Mouse (Mus musculus) hindbrain, postnatal 0 days (tissue): ENCODE data around the gene Radil. TPM values are rescaled to one million over a fixed set of nuclear protein-coding genes. Genes with fewer than 3 reads are reported as not detected.

Experiments
- ATAC-seq: fragments of 200-750 bp; cut with Nextera tagmentation; 2 replicates; pipeline ENCODE4 v1.8.0; 2017; ENCODE audit warnings: mild to moderate bottlenecking, moderate TSS enrichment, moderate library complexity
- DNase-seq: peaks from one replicate; pipeline ENCODE4 v3.0.0-alpha.2; 2015; ENCODE audit warnings: low spot score
- H3K27ac ChIP-seq: fragments of 300-500 bp; sonication (generic); 2 replicates; pipeline ENCODE4 v1.5.1; 2014; ENCODE audit warnings: mild to moderate bottlenecking
- H3K27me3 ChIP-seq: fragments of 300-500 bp; sonication (generic); 2 replicates; pipeline ENCODE4 v1.6.1; 2014; ENCODE audit warnings: low read length, mixed read lengths; ENCODE audit not compliant: insufficient read depth
- H3K36me3 ChIP-seq: fragments of 300-500 bp; sonication (generic); 2 replicates; pipeline ENCODE4 v1.6.1; 2014; ENCODE audit warnings: low read length, mixed read lengths; ENCODE audit not compliant: insufficient read depth
- H3K4me1 ChIP-seq: fragments of 300-500 bp; sonication (generic); 2 replicates; pipeline ENCODE4 v1.6.1; 2014; ENCODE audit warnings: antibody characterized with exemption, low read length, mixed read lengths; ENCODE audit not compliant: insufficient read depth
- H3K4me2 ChIP-seq: fragments of 300-500 bp; sonication (generic); 2 replicates; pipeline ENCODE4 v1.6.1; 2014; ENCODE audit warnings: low read depth, mild to moderate bottlenecking, low read length, moderate library complexity, mixed read lengths
- H3K4me3 ChIP-seq: fragments of 300-500 bp; sonication (generic); 2 replicates; pipeline ENCODE4 v1.5.1; 2014; ENCODE audit warnings: low read length
- H3K9ac ChIP-seq: fragments of 300-500 bp; sonication (generic); replicated peaks from 2 replicates; pipeline ENCODE4 v1.6.1; 2014; ENCODE audit warnings: mild to moderate bottlenecking, low read length, moderate library complexity, mixed read lengths
- H3K9me3 ChIP-seq: fragments of 300-500 bp; sonication (generic); 2 replicates; pipeline ENCODE4 v1.6.1; 2016; ENCODE audit warnings: low read length, mixed read lengths
- CTCF ChIP-seq: IDR thresholded peaks from 2 replicates; pipeline ENCODE4 v1.5.1; 2016; ENCODE audit warnings: antibody characterized with exemption, control low read depth, low read depth
- WGBS: fragments of 180-500 bp; shearing (Covaris S2); extraction: QIAGEN DNeasy Blood & Tissue Kit; methylation state at CpG from one replicate; pipeline ENCODE4 v1.1.7; 2014; 5-methylcytosine and 5-hydroxymethylcytosine counted together
- polyA plus RNA-seq: library from polyadenylated mRNA; unstranded; fragments of >200 nt; fragmentation: Nextera tagmentation; extraction: Ambion mirVana; gene quantifications from 2 replicates; pipeline ENCODE4 v1.2.1, GENCODE M21; 2015
- total RNA-seq: library from RNA; depleted of rRNA; stranded (reverse); fragments of >200 nt; gene quantifications from 2 replicates; pipeline ENCODE4 v1.2.3, GENCODE M21; 2014

Gene Radil
- total and polyA plus RNA-seq, 2 experiments from 2014 or later: 11.9 to 17.7 TPM

DNA sequence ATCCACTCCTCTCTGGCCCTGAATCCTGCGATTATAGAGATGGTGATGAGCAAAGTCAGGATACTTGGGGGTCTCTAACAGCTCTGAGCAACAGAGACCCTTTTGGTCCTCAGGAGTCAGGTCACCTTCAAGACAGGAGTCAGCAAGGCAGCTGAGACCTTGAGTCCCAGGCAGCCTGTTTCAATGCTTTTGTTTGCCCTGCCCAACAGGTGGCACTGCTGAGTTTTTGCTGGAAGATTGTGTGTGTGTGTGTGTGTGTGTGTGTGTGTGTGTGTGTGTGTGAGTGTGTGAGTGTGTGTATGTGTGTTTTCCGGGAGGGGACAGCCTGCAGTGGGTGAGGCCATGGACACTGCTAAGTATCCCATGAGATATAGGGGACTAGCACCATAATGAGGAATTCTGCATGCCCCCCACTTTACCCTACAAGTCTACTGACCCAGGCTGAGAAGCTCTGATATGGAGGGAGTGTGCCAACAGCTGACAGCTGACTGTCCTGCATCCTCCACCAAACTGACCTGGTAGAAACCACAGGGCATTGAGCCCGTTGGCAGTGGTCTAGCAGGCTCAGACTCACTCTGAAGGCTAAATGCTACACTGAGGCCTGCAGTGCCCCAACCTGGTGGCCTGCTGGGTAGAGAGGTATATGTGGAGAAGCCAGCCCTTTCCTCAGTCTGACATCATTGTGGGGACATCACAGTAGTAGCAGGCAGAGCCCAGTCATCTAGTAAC is 45.0 kb downstream of the Radil start:
- DNase-seq (no peak), ATAC-seq (no peak)
- Histone ChIP-seq H3K4me2 (no peak overlapping the region), H3K27me3 (no peaks in the 10 kb centered on the region), H3K4me3 (no peak overlapping the region), H3K9me3 (no peaks in the 10 kb centered on the region), H3K36me3 (0 out of 2 replicates have a peak, but pooled peaks cover 3% of the 10 kb centered on the region), H3K27ac (no peak overlapping the region), H3K4me1 (peaks cover 14% of the 10 kb centered on the region), H3K9ac (no peak overlapping the region)
- 79% methylated on average over 3 of the region's 3 CpGs for WGBS
- TF ChIP-seq CTCF: peak; percentile 57

DNA sequence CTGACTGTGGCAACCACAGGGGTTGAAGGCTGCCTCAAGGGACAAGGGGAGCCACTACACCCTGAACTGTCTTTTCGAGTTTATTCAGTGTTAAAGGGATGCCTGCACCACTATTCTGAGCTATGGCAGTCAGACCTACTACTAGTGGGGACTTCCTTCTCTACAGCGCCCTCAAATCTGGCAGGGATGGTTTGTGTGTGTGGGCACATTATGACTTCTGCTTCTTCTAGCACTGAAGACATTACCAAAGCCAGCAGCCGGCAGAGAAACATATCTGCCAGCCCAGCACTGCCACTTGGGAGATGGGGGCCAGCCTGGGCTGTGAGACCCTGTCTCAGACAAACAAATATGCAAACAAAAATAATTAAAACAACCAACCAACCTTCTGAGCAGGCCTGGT is 46.7 kb downstream of the Radil start:
- no peak for TF ChIP-seq CTCF
- H3K27me3 ChIP-seq: no peaks in the 10 kb centered on the region
- WGBS: 68% methylated on average over 3 of the region's 3 CpGs

DNA sequence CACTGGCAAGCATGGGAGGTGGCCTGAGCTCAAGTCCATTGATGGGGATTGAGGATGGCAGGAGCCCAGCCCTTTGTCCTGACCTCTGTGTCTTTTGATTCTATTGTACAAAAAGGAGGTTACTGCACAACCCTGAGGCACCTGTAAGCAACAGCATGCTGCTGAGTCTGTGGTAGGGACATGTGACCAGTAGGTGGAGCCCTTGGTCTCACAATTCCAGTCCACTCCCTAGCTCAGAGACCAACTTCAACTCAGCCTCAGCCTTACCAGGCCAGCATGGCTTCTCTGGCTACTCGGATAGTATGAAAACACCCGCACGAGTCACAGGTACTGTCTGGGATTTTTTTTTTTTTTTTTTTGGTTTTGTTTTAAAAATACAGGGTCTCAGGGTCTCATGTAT is 48.5 kb downstream of the Radil start:
- no peak overlapping the region for H3K4me3 ChIP-seq
- H3K4me2 ChIP-seq: no peak overlapping the region
- 0% methylated on average over 3 of the region's 3 CpGs for WGBS
- H3K36me3 ChIP-seq: 0 out of 2 replicates have a peak, but pooled peaks cover 3% of the 10 kb centered on the region
- peak; percentile 94 for DNase-seq
- peak; percentile 95 for TF ChIP-seq CTCF
- no peaks in the 10 kb centered on the region for H3K27me3 ChIP-seq
- H3K9me3 ChIP-seq: no peaks in the 10 kb centered on the region
- H3K27ac ChIP-seq: no peak overlapping the region
- peak; percentile 94 for ATAC-seq
- H3K9ac ChIP-seq: no peak overlapping the region
- no peaks in the 10 kb centered on the region; the same call in 1 of the 2 replicates for H3K4me1 ChIP-seq

More for the DNA sequence above, 46.7 kb downstream of the Radil start:
- Histone ChIP-seq H3K9ac (no peak overlapping the region), H3K36me3 (0 out of 2 replicates have a peak, but pooled peaks cover 3% of the 10 kb centered on the region), H3K27ac (no peak overlapping the region), H3K4me1 (peaks cover 4% of the 10 kb centered on the region), H3K9me3 (no peaks in the 10 kb centered on the region), H3K4me3 (no peak overlapping the region), H3K4me2 (no peak overlapping the region)
- no peak for DNase-seq
- ATAC-seq: no peak

DNA sequence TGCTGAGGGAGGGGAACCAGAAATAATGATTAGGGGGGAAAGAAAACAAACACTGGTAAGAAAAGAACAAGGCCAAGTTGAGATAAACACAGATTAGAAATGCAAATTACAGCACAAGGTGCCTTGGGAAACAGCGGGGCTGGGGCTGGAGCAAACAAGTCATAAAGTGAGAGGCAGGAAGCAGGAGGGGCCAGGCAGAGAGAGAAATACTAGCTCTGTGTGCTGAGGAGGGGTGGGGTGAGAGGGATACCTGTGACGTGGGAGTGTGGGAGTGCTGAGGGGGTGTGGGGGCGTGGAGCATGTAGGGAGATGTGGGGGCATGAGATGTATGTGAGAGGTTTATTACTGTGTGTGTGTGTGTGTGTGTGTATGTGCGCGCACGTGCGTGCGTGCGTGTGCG is 50.0 kb downstream of the Radil start:
- Histone ChIP-seq H3K4me2 (no peak overlapping the region), H3K9ac (no peak overlapping the region), H3K4me3 (no peak overlapping the region), H3K27ac (no peak overlapping the region), H3K36me3 (no peaks in the 10 kb centered on the region), H3K9me3 (no peaks in the 10 kb centered on the region), H3K27me3 (no peaks in the 10 kb centered on the region), H3K4me1 (no peaks in the 10 kb centered on the region)
- ATAC-seq: no peak
- WGBS: 85% methylated on average over 10 of the region's 10 CpGs
- DNase-seq: no peak
- TF ChIP-seq CTCF: no peak

GRCm38 (mm10) chr5:142498964-142499363 is 51.9 kb downstream of the Radil start:
- no peak overlapping the region for H3K27ac ChIP-seq
- no peaks in the 10 kb centered on the region for H3K36me3 ChIP-seq
- ATAC-seq (peak; percentile 27; the same call in 1 of the 2 replicates), DNase-seq (peak; percentile 73)
- no peak overlapping the region for H3K9ac ChIP-seq
- WGBS: 31% methylated on average over 3 of the region's 3 CpGs
- H3K9me3 ChIP-seq: no peaks in the 10 kb centered on the region
- no peaks in the 10 kb centered on the region for H3K27me3 ChIP-seq
- H3K4me3 ChIP-seq: no peak overlapping the region
- TF ChIP-seq CTCF: peak; percentile 84
- no peaks in the 10 kb centered on the region for H3K4me1 ChIP-seq
- no peak overlapping the region for H3K4me2 ChIP-seq

GRCm38 (mm10) chr5:142495321-142496096 is 55.4 kb downstream of the Radil start:
- H3K36me3 ChIP-seq: no peaks in the 10 kb centered on the region
- H3K9ac ChIP-seq: no peak overlapping the region
- 52% methylated on average over 14 of the region's 14 CpGs for WGBS
- no peaks in the 10 kb centered on the region for H3K4me1 ChIP-seq
- TF ChIP-seq CTCF: peak; percentile 31
- ATAC-seq (0 out of 2 replicates have a peak, but pooled peaks have one; percentile 10), DNase-seq (peak; percentile 55)
- H3K27ac ChIP-seq: peak overlapping the region; percentile 27; the same call in 1 of the 2 replicates
- H3K4me2 ChIP-seq: no peak overlapping the region
- H3K27me3 ChIP-seq: no peaks in the 10 kb centered on the region
- no peaks in the 10 kb centered on the region for H3K9me3 ChIP-seq
- H3K4me3 ChIP-seq: no peak overlapping the region
